Mouse (Mus musculus): ENCODE data around the gene Btg4. TPM values are rescaled to one million over a fixed set of nuclear protein-coding genes. Genes with fewer than 3 reads are reported as not detected.
A peak's percentile ranks its signal among the peaks of the same experiment; 100 is the strongest.

Btg4 gene
- polyA plus RNA-seq, 1 experiment from 2014 or later, result not detected

- H3K27me3 ChIP-seq (ENCODE audit: control insufficient read depth, insufficient read depth, low read length), result no peaks in the 10 kb centered on the region
- no peak overlapping the region for H3K9ac ChIP-seq (ENCODE audit: low read length)
- no peak for ATAC-seq (ENCODE audit: low FRiP score, low TSS enrichment)
- H3K4me1 ChIP-seq (replicated peaks; ENCODE audit: control insufficient read depth, insufficient read depth), result 0 out of 2 replicates have a peak, but pooled peaks cover 3% of the 10 kb centered on the region
- H3K4me3 ChIP-seq (ENCODE audit: low read depth, low read length), result no peak overlapping the region
- no peaks in the 10 kb centered on the region for H3K36me3 ChIP-seq (ENCODE audit: control insufficient read depth, insufficient read depth, low read length)
- 79% methylated on average over 5 of the region's 5 CpGs for WGBS
- no peaks in the 10 kb centered on the region for H3K9me3 ChIP-seq (ENCODE audit: control insufficient read depth, low read length)
- H3K27ac ChIP-seq (replicated peaks), result no peak overlapping the region
- DNase-seq (ENCODE audit: low spot score), result no peak
- H3K4me2 ChIP-seq (replicated peaks; ENCODE audit: low read depth), result no peak overlapping the region
- TF ChIP-seq CTCF (IDR thresholded peaks at IDR 0.05; ENCODE audit: low read depth) (peak; percentile 53), EP300 (optimal IDR thresholded peaks at IDR 0.05) (no peak)
Measured at GRCm38 (mm10) chr9:51163989-51164388, 103.3 kb downstream of the Btg4 start.

- DNase-seq (ENCODE audit: low spot score) (no peak), ATAC-seq (ENCODE audit: low FRiP score, low TSS enrichment) (no peak)
- Histone ChIP-seq H3K4me3 (ENCODE audit: low read depth, low read length) (no peak within 1 kb of the TSS), H3K4me2 (replicated peaks; ENCODE audit: low read depth) (no peak within 1 kb of the TSS), H3K27me3 (ENCODE audit: control insufficient read depth, insufficient read depth, low read length) (no peaks in the 10 kb centered on the region), H3K4me1 (replicated peaks; ENCODE audit: control insufficient read depth, insufficient read depth) (0 out of 2 replicates have a peak, but pooled peaks cover 3% of the 10 kb centered on the region), H3K36me3 (ENCODE audit: control insufficient read depth, insufficient read depth, low read length) (no peaks in the 10 kb centered on the region), H3K27ac (replicated peaks) (no peak within 1 kb of the TSS), H3K9me3 (ENCODE audit: control insufficient read depth, low read length) (no peaks in the 10 kb centered on the region), H3K9ac (ENCODE audit: low read length) (no peak within 1 kb of the TSS)
- 23% methylated on average over 6 of the region's 6 CpGs for WGBS
- TF ChIP-seq CTCF (IDR thresholded peaks at IDR 0.05; ENCODE audit: low read depth) (no peak), EP300 (optimal IDR thresholded peaks at IDR 0.05) (no peak)
Measured at GRCm38 (mm10) chr9:51165312-51166180, 104.8 kb downstream of the Btg4 start, which contains the start of gene Gm32742. Gm32742 (minus strand) TSS chr9:51165517.

GRCm38 (mm10) chr9:51167954-51168353 lies 107.3 kb downstream of the Btg4 start:
- 45% methylated on average over 11 of the region's 11 CpGs for WGBS
- Histone ChIP-seq H3K27me3 (ENCODE audit: control insufficient read depth, insufficient read depth, low read length) (no peaks in the 10 kb centered on the region), H3K4me2 (replicated peaks; ENCODE audit: low read depth) (no peak overlapping the region), H3K36me3 (ENCODE audit: control insufficient read depth, insufficient read depth, low read length) (no peaks in the 10 kb centered on the region), H3K9ac (ENCODE audit: low read length) (0 out of 2 replicates have a peak overlapping the region, but pooled peaks have one; percentile 23), H3K4me1 (replicated peaks; ENCODE audit: control insufficient read depth, insufficient read depth) (0 out of 2 replicates have a peak, but pooled peaks cover 3% of the 10 kb centered on the region), H3K27ac (replicated peaks) (peak overlapping the region; percentile 79), H3K9me3 (ENCODE audit: control insufficient read depth, low read length) (no peaks in the 10 kb centered on the region), H3K4me3 (ENCODE audit: low read depth, low read length) (no peak overlapping the region)
- DNase-seq (ENCODE audit: low spot score) (peak; percentile 83), ATAC-seq (ENCODE audit: low FRiP score, low TSS enrichment) (peak; percentile 76)
- TF ChIP-seq EP300 (optimal IDR thresholded peaks at IDR 0.05) (no peak), CTCF (IDR thresholded peaks at IDR 0.05; ENCODE audit: low read depth) (0 out of 2 replicates have a peak, but pooled peaks have one; percentile 18)

- 45% methylated on average over 5 of the region's 5 CpGs for WGBS
- Histone ChIP-seq H3K27me3 (ENCODE audit: control insufficient read depth, insufficient read depth, low read length) (no peaks in the 10 kb centered on the region), H3K4me1 (replicated peaks; ENCODE audit: control insufficient read depth, insufficient read depth) (0 out of 2 replicates have a peak, but pooled peaks cover 3% of the 10 kb centered on the region), H3K36me3 (ENCODE audit: control insufficient read depth, insufficient read depth, low read length) (no peaks in the 10 kb centered on the region), H3K9ac (ENCODE audit: low read length) (no peak overlapping the region), H3K27ac (replicated peaks) (peak overlapping the region; percentile 79), H3K4me2 (replicated peaks; ENCODE audit: low read depth) (no peak overlapping the region), H3K9me3 (ENCODE audit: control insufficient read depth, low read length) (no peaks in the 10 kb centered on the region), H3K4me3 (ENCODE audit: low read depth, low read length) (no peak overlapping the region)
- ATAC-seq (ENCODE audit: low FRiP score, low TSS enrichment), result peak; percentile 37
- peak; percentile 55 for DNase-seq (ENCODE audit: low spot score)
- no peak for TF ChIP-seq EP300 (optimal IDR thresholded peaks at IDR 0.05)
- TF ChIP-seq CTCF (IDR thresholded peaks at IDR 0.05; ENCODE audit: low read depth), result no peak
Measured at GRCm38 (mm10) chr9:51168698-51169097, 108.0 kb downstream of the Btg4 start.

GRCm38 (mm10) chr9:51169133-51169532 lies 108.4 kb downstream of the Btg4 start:
- no peak overlapping the region for H3K4me2 ChIP-seq (replicated peaks; ENCODE audit: low read depth)
- TF ChIP-seq EP300 (optimal IDR thresholded peaks at IDR 0.05), result no peak
- no peak for TF ChIP-seq CTCF (IDR thresholded peaks at IDR 0.05; ENCODE audit: low read depth)
- DNase-seq (ENCODE audit: low spot score) (peak; percentile 44), ATAC-seq (ENCODE audit: low FRiP score, low TSS enrichment) (peak; percentile 77)
- 55% methylated on average over 7 of the region's 7 CpGs for WGBS
- no peak overlapping the region for H3K9ac ChIP-seq (ENCODE audit: low read length)
- H3K9me3 ChIP-seq (ENCODE audit: control insufficient read depth, low read length), result no peaks in the 10 kb centered on the region
- H3K4me3 ChIP-seq (ENCODE audit: low read depth, low read length), result no peak overlapping the region
- H3K4me1 ChIP-seq (replicated peaks; ENCODE audit: control insufficient read depth, insufficient read depth), result 0 out of 2 replicates have a peak, but pooled peaks cover 3% of the 10 kb centered on the region
- H3K27me3 ChIP-seq (ENCODE audit: control insufficient read depth, insufficient read depth, low read length), result no peaks in the 10 kb centered on the region
- H3K36me3 ChIP-seq (ENCODE audit: control insufficient read depth, insufficient read depth, low read length), result no peaks in the 10 kb centered on the region
- peak overlapping the region; percentile 79 for H3K27ac ChIP-seq (replicated peaks)

MicroRNA genes within 50 kb of the gene (microRNA counts, 519-probe panel; counts per million panel counts)
- microRNA mmu-miR-34b-3p, result not detected
- not detected for microRNA mmu-miR-34b-5p
- microRNA mmu-miR-34c, result not detected

Small RNA genes within 50 kb of the gene (microRNA-seq; reads per million reads assigned to microRNA genes)
- gene Mir34b, result 11.9 reads per million, percentile 18 among the genes with 10 or more reads in this experiment
- 277 reads per million, percentile 58 among the genes with 10 or more reads in this experiment for gene Mir34c

Other genes with a start within 250 kb of the Btg4 start
- 32.6 and 33.2 TPM in 2 replicates for gene Ppp2r1b, start 215.6 kb upstream of the Btg4 start, polyA plus RNA-seq (2015; fragmentation: Nextera tagmentation; extraction: Ambion mirVana)
- gene Sik2, start 51.8 kb upstream of the Btg4 start, polyA plus RNA-seq (2015; fragmentation: Nextera tagmentation; extraction: Ambion mirVana), result 9.8 and 10.1 TPM in 2 replicates
- gene Layn, start 16.2 kb downstream of the Btg4 start, polyA plus RNA-seq (2015; fragmentation: Nextera tagmentation; extraction: Ambion mirVana), result 2.5 and 2.9 TPM in 2 replicates
- gene 4833427G06Rik, start 41.2 kb downstream of the Btg4 start, polyA plus RNA-seq (2015; fragmentation: Nextera tagmentation; extraction: Ambion mirVana), result not detected in 2 replicates
- gene Gm32742, start 104.6 kb downstream of the Btg4 start, polyA plus RNA-seq (2015; fragmentation: Nextera tagmentation; extraction: Ambion mirVana), result 0.06 and 0.08 TPM in 2 replicates
- 0.12 and 0.13 TPM in 2 replicates for gene Pou2af1, start 152.8 kb downstream of the Btg4 start, polyA plus RNA-seq (2015; fragmentation: Nextera tagmentation; extraction: Ambion mirVana)
- gene Colca2, start 217.7 kb downstream of the Btg4 start, polyA plus RNA-seq (2015; fragmentation: Nextera tagmentation; extraction: Ambion mirVana), result 11.1 and 11.2 TPM in 2 replicates